Mouse (Mus musculus) liver, embryonic 15.5 days (tissue): ENCODE results near the gene Nid1. TPM values are rescaled to one million over a fixed set of nuclear protein-coding genes. Genes with fewer than 3 reads are reported as not detected.
"Not testable (repeated sequence)": the region's sequence is repeated elsewhere in the genome, so short reads cannot be mapped to it uniquely, and the experiment has no call there.

ENCODE experiments used
- ATAC-seq: fragments of 200-750 bp; cut with Nextera tagmentation; 2 replicates; pipeline ENCODE4 v1.8.0; 2017; ENCODE audit warnings: moderate number of reproducible peaks, mild to moderate bottlenecking, moderate library complexity; ENCODE audit not compliant: insufficient read depth
- H3K27ac ChIP-seq: fragments of 300-500 bp; sonication (generic); replicated peaks from 2 replicates; pipeline ENCODE4 v1.5.1; 2015; ENCODE audit warnings: mild to moderate bottlenecking, inconsistent platforms
- H3K27me3 ChIP-seq: fragments of 300-500 bp; sonication (generic); 2 replicates; pipeline ENCODE4 v1.6.1; 2015; ENCODE audit warnings: mild to moderate bottlenecking, inconsistent platforms
- H3K36me3 ChIP-seq: fragments of 300-500 bp; sonication (generic); replicated peaks from 2 replicates; pipeline ENCODE4 v1.6.1; 2015; ENCODE audit warnings: moderate library complexity, mild to moderate bottlenecking, inconsistent platforms
- H3K4me1 ChIP-seq: fragments of 300-500 bp; sonication (generic); replicated peaks from 2 replicates; pipeline ENCODE4 v1.6.1; 2015; ENCODE audit warnings: inconsistent platforms
- H3K4me2 ChIP-seq: fragments of 300-500 bp; sonication (generic); 2 replicates; pipeline ENCODE4 v1.6.1; 2015; ENCODE audit warnings: moderate library complexity, mild to moderate bottlenecking, inconsistent platforms
- H3K4me3 ChIP-seq: fragments of 300-500 bp; sonication (generic); replicated peaks from 2 replicates; pipeline ENCODE4 v1.5.1; 2015; ENCODE audit warnings: mild to moderate bottlenecking, inconsistent platforms
- H3K9ac ChIP-seq: fragments of 300-500 bp; sonication (generic); 2 replicates; pipeline ENCODE4 v1.6.1; 2015; ENCODE audit warnings: moderate library complexity, mild to moderate bottlenecking, inconsistent platforms
- H3K9me3 ChIP-seq: fragments of 300-500 bp; sonication (generic); replicated peaks from 2 replicates; pipeline ENCODE4 v1.6.1; 2016; ENCODE audit warnings: inconsistent platforms
- WGBS: fragments of 180-500 bp; shearing (Covaris S2); methylation state at CpG from one replicate; pipeline ENCODE4 v1.1.7; 2015; ENCODE audit warnings: mixed read lengths; ENCODE audit not compliant: insufficient replicate concordance; 5-methylcytosine and 5-hydroxymethylcytosine counted together
- polyA plus RNA-seq: library from polyadenylated mRNA; unstranded; fragments of >200 nt; fragmentation: Nextera tagmentation; extraction: Ambion mirVana; gene quantifications from 2 replicates; pipeline ENCODE4 v1.2.1, GENCODE M21; 2015

Nid1 gene
- polyA plus RNA-seq, 1 experiment from 2014 or later: 26.3 TPM

- 48% methylated on average over 9 of the region's 9 CpGs for WGBS
- not testable (repeated sequence) for ATAC-seq
Measured at GRCm38 (mm10) chr13:13455632-13456492, 18.5 kb downstream of the Nid1 start.

GRCm38 (mm10) chr13:13458138-13458737, 20.9 kb downstream of the Nid1 start:
- H3K9me3 ChIP-seq: no peaks in the 10 kb centered on the region
- H3K4me3 ChIP-seq: no peak overlapping the region
- no peak overlapping the region for H3K9ac ChIP-seq
- 60% methylated on average over 4 of the region's 4 CpGs for WGBS
- H3K27me3 ChIP-seq: no peaks in the 10 kb centered on the region
- no peak for ATAC-seq
- H3K27ac ChIP-seq: no peak overlapping the region
- peaks cover 11% of the 10 kb centered on the region; the same call in 1 of the 2 replicates for H3K4me1 ChIP-seq
- no peaks in the 10 kb centered on the region for H3K36me3 ChIP-seq
- no peak overlapping the region for H3K4me2 ChIP-seq

More at GRCm38 (mm10) chr13:13455632-13456492, 18.5 kb downstream of the Nid1 start:
- not testable (repeated sequence) for H3K27me3 ChIP-seq, H3K9me3 ChIP-seq, H3K27ac ChIP-seq, H3K4me1 ChIP-seq, H3K36me3 ChIP-seq, H3K4me2 ChIP-seq, H3K4me3 ChIP-seq, H3K9ac ChIP-seq

GRCm38 (mm10) chr13:13460521-13461138, 23.3 kb downstream of the Nid1 start:
- no peak overlapping the region for H3K4me2 ChIP-seq
- H3K27ac ChIP-seq: no peak overlapping the region
- peak; percentile 8; the same call in 1 of the 2 replicates for ATAC-seq
- 57% methylated on average over 2 of the region's 2 CpGs for WGBS
- H3K4me1 ChIP-seq: peaks cover 13% of the 10 kb centered on the region; the same call in 1 of the 2 replicates
- no peak overlapping the region for H3K9ac ChIP-seq
- no peaks in the 10 kb centered on the region for H3K27me3 ChIP-seq
- H3K9me3 ChIP-seq: no peaks in the 10 kb centered on the region
- H3K36me3 ChIP-seq: no peaks in the 10 kb centered on the region
- no peak overlapping the region for H3K4me3 ChIP-seq

GRCm38 (mm10) chr13:13461446-13462192, 24.3 kb downstream of the Nid1 start:
- WGBS: 70% methylated on average over 4 of the region's 4 CpGs
- no peak for ATAC-seq

GRCm38 (mm10) chr13:13463949-13464348, 26.6 kb downstream of the Nid1 start:
- H3K4me1 ChIP-seq: peaks cover 13% of the 10 kb centered on the region; the same call in 1 of the 2 replicates
- 59% methylated on average over 3 of the region's 3 CpGs for WGBS
- peak overlapping the region; percentile 48; the same call in 1 of the 2 replicates for H3K27ac ChIP-seq
- no peaks in the 10 kb centered on the region for H3K9me3 ChIP-seq
- H3K9ac ChIP-seq: no peak overlapping the region
- peak; percentile 79 for ATAC-seq
- H3K4me3 ChIP-seq: no peak overlapping the region
- H3K36me3 ChIP-seq: 0 out of 2 replicates have a peak, but pooled peaks cover 7% of the 10 kb centered on the region
- H3K4me2 ChIP-seq: no peak overlapping the region
- no peaks in the 10 kb centered on the region for H3K27me3 ChIP-seq

More at GRCm38 (mm10) chr13:13461446-13462192, 24.3 kb downstream of the Nid1 start:
- Histone ChIP-seq H3K4me3 (no peak overlapping the region), H3K9ac (no peak overlapping the region), H3K36me3 (no peaks in the 10 kb centered on the region), H3K9me3 (no peaks in the 10 kb centered on the region), H3K4me1 (peaks cover 13% of the 10 kb centered on the region; the same call in 1 of the 2 replicates), H3K27ac (no peak overlapping the region), H3K4me2 (no peak overlapping the region), H3K27me3 (no peaks in the 10 kb centered on the region)

- not testable (repeated sequence) for H3K4me3 ChIP-seq, H3K36me3 ChIP-seq, H3K27ac ChIP-seq, H3K4me1 ChIP-seq, H3K9ac ChIP-seq, H3K4me2 ChIP-seq, H3K27me3 ChIP-seq, H3K9me3 ChIP-seq, ATAC-seq
Measured at GRCm38 (mm10) chr13:13467249-13467648, 29.9 kb downstream of the Nid1 start.

GRCm38 (mm10) chr13:13468513-13468912, 31.2 kb downstream of the Nid1 start:
- no peaks in the 10 kb centered on the region for H3K27me3 ChIP-seq

GRCm38 (mm10) chr13:13471334-13471757, 34.0 kb downstream of the Nid1 start:
- H3K36me3 ChIP-seq: 0 out of 2 replicates have a peak, but pooled peaks cover 7% of the 10 kb centered on the region
- no peak overlapping the region for H3K9ac ChIP-seq
- H3K27ac ChIP-seq: no peak overlapping the region
- no peaks in the 10 kb centered on the region for H3K27me3 ChIP-seq
- 47% methylated on average over 3 of the region's 3 CpGs for WGBS
- H3K9me3 ChIP-seq: no peaks in the 10 kb centered on the region
- no peak overlapping the region for H3K4me2 ChIP-seq
- no peak for ATAC-seq
- no peak overlapping the region for H3K4me3 ChIP-seq
- H3K4me1 ChIP-seq: peaks cover 4% of the 10 kb centered on the region; the same call in 1 of the 2 replicates

More at GRCm38 (mm10) chr13:13468513-13468912, 31.2 kb downstream of the Nid1 start:
- Histone ChIP-seq H3K36me3 (0 out of 2 replicates have a peak, but pooled peaks cover 7% of the 10 kb centered on the region), H3K9me3 (no peaks in the 10 kb centered on the region), H3K9ac (no peak overlapping the region), H3K4me2 (no peak overlapping the region), H3K4me3 (no peak overlapping the region), H3K27ac (no peak overlapping the region), H3K4me1 (peaks cover 4% of the 10 kb centered on the region; the same call in 1 of the 2 replicates)
- WGBS: 49% methylated on average over 4 of the region's 4 CpGs
- ATAC-seq: no peak

- H3K9me3 ChIP-seq, H3K36me3 ChIP-seq, H3K27ac ChIP-seq, H3K9ac ChIP-seq, H3K4me3 ChIP-seq, ATAC-seq, H3K4me1 ChIP-seq, H3K4me2 ChIP-seq, H3K27me3 ChIP-seq: not testable (repeated sequence)
- WGBS: 63% methylated on average over 3 of the region's 3 CpGs
Measured at GRCm38 (mm10) chr13:13474464-13474863, 37.1 kb downstream of the Nid1 start.

GRCm38 (mm10) chr13:13474991-13475390, 37.6 kb downstream of the Nid1 start:
- Histone ChIP-seq H3K9ac (no peak overlapping the region), H3K4me1 (peaks cover 4% of the 10 kb centered on the region; the same call in 1 of the 2 replicates), H3K9me3 (no peaks in the 10 kb centered on the region), H3K36me3 (no peaks in the 10 kb centered on the region), H3K27me3 (no peaks in the 10 kb centered on the region), H3K4me3 (no peak overlapping the region), H3K27ac (no peak overlapping the region), H3K4me2 (no peak overlapping the region)
- no peak for ATAC-seq
- WGBS: 35% methylated on average over 2 of the region's 2 CpGs
